Mouse (Mus musculus): ENCODE measurements at regions not wholly inside any gene's neighbourhood (a gene's known extent, or its start where the extent isn't known, plus 50 kb on each side); places are given as distances from the start of the nearest gene placed in this dataset.

GRCm38 (mm10) chr14:25141933-25142332, 317.1 kb upstream of the Zmiz1 start:
- no peak for DNase-seq

GRCm38 (mm10) chr14:25143051-25143450, 315.9 kb upstream of the Zmiz1 start:
- DNase-seq = no peak

- no peak for DNase-seq
These were observed 311.3 kb upstream of the Zmiz1 start for GRCm38 (mm10) chr14:25147731-25148130.

- DNase-seq = no peak
These were observed 308.0 kb upstream of the Zmiz1 start for GRCm38 (mm10) chr14:25150968-25151367.

GRCm38 (mm10) chr14:25151485-25151884, 307.5 kb upstream of the Zmiz1 start:
- no peak for DNase-seq

GRCm38 (mm10) chr14:25153573-25153972, 305.4 kb upstream of the Zmiz1 start:
- DNase-seq = no peak

- DNase-seq = peak; percentile 33
These were observed 304.8 kb upstream of the Zmiz1 start for GRCm38 (mm10) chr14:25154180-25154579.

GRCm38 (mm10) chr14:25155008-25155783, 303.8 kb upstream of the Zmiz1 start:
- no peak for DNase-seq

GRCm38 (mm10) chr14:25156171-25156570, 302.8 kb upstream of the Zmiz1 start:
- peak; percentile 13 for DNase-seq

GRCm38 (mm10) chr14:25161684-25162321, 297.2 kb upstream of the Zmiz1 start:
- no peak for DNase-seq

- no peak for DNase-seq
These were observed 292.8 kb upstream of the Zmiz1 start for GRCm38 (mm10) chr14:25166217-25166616.

GRCm38 (mm10) chr14:25167604-25168003, 291.4 kb upstream of the Zmiz1 start:
- DNase-seq = peak; percentile 21

GRCm38 (mm10) chr14:25168310-25168709, 290.7 kb upstream of the Zmiz1 start:
- DNase-seq = no peak

- no peak for DNase-seq
These were observed 285.7 kb upstream of the Zmiz1 start for GRCm38 (mm10) chr14:25173281-25173680.

- no peak for DNase-seq
These were observed 285.1 kb upstream of the Zmiz1 start for GRCm38 (mm10) chr14:25173873-25174272.

GRCm38 (mm10) chr14:25174402-25174801, 284.6 kb upstream of the Zmiz1 start:
- no peak for DNase-seq

- DNase-seq = no peak
These were observed 282.8 kb upstream of the Zmiz1 start for GRCm38 (mm10) chr14:25176206-25176605.

GRCm38 (mm10) chr14:25180126-25180525, 278.9 kb upstream of the Zmiz1 start:
- no peak for DNase-seq

- no peak for DNase-seq
These were observed 277.6 kb upstream of the Zmiz1 start for GRCm38 (mm10) chr14:25181406-25181805.

- DNase-seq = no peak
These were observed 274.9 kb upstream of the Zmiz1 start for GRCm38 (mm10) chr14:25184042-25184441.

GRCm38 (mm10) chr14:25184875-25185274, 274.1 kb upstream of the Zmiz1 start:
- no peak for DNase-seq

GRCm38 (mm10) chr14:25185556-25185958, 273.4 kb upstream of the Zmiz1 start:
- DNase-seq = no peak

- peak; percentile 13 for DNase-seq
These were observed 272.8 kb upstream of the Zmiz1 start for GRCm38 (mm10) chr14:25185959-25186771.

- DNase-seq = no peak
These were observed 271.3 kb upstream of the Zmiz1 start for GRCm38 (mm10) chr14:25187715-25188114.

Data from lung, postnatal 36 days (tissue).